Mouse (Mus musculus): ENCODE data around the gene Nudt16.
A peak's percentile ranks its signal among the peaks of the same experiment; 100 is the strongest.
"Not testable (repeated sequence)": the region's sequence is repeated elsewhere in the genome, so short reads cannot be mapped to it uniquely, and the experiment has no call there.

The Nudt16 gene

DNA sequence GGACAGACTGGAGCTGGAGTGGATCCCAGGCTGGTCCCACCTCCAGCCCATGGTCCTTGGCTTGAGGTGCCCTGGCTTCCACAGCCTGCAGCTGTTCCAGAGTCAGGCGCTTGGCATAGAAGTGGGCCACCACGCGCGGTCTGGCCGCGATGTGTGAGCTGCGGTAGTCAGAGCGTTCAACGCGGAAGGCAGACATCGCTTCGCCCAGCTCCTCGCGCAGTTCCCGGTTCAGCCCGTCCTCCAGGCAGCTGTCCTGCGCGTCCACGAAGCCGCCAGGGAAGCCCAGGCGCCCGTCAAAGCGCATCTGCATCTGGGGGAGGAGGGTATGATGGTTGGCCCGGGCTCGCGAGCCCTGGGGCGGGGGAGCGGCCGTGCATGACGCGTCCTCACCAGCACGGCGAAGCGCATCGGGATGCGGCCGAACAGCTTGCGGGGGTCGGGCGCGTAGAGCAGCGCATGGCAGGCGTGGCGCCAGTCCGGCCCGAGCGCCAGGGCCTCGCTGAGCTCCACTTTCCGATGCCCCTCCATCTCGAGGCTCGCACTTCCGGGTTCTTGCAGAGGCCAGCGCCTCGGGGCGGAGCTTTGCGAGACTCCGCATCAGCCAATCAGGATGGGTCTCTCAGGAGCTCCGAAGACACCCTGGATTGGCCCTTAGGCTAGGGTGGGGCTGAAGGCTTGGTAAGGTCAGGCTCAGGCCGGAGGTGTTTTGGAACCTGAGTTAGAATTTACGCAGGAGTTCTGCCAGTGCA lies at the start of gene Nudt16:
Gene Nudt16 (minus strand): TSS at position 572 of the 749 bp plus-strand sequence.
- peak; percentile 94 for DNase-seq (ENCODE audit: low read depth, low spot score)

DNA sequence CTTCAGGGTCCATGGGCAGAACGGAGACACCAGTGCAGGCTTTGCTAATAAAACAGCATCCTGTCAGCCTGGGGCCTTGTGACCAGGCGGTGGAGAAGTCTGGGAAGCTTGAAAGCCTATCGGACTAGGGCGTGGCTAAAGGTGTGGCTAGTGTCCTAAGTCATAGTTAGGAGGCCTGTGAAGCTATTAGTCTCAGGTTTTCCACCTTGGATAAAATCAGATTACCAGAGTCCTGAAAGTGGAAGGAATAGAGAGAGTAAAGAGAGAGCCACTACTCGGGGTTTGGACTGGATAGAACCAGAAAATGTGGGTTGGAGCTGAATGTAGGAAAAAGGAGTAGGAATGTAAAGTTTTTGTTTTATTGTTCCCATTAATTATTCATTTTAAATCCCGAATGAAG lies 13.4 kb upstream of the Nudt16 start, which contains the start of gene 1700080E11Rik:
Gene 1700080E11Rik (minus strand): TSS at position 101 of the 400 bp plus-strand sequence.
- no peak for DNase-seq (ENCODE audit: low read depth, low spot score)

DNA sequence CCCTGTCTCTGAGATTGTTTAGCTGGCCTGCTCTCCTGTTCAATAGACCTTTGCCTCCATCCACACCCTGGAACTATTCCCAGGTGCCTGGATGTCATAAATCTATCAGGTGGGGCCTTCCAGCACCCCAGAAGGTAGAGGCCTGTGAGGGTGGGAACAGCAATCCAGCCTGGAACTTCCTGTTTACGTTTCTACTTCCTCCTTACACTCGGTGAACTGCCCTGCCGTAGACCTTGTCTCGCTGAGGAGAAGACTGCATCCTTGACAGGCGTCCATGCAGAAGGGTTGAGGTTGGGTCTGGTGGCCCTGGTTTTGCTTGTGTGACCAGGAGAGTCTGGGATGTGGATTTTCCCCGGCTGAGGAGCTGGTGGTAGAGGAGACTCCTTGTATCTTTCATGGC lies 7.6 kb upstream of the Nudt16 start:
- no peak for DNase-seq (ENCODE audit: low read depth, low spot score)

DNA sequence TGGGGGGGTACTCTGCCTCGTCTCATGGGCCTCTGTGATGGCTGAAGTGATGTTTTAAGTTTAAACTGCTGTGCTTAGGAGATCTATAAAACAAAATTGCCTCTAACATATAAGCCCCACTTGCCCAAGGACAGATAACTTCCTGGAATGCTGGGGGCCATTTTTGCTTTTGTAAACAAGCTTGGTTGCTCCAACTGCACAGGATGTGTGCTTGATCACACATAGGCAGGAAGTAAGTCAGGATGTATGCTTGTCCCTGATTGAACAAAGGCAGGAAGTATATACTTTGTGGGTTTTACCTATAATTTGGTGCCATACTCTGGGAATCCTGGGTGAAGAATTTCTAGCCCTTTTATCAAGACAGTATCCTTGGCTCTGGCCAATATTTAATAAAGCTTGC lies 4.8 kb upstream of the Nudt16 start:
- DNase-seq (ENCODE audit: low read depth, low spot score) = no peak

DNA sequence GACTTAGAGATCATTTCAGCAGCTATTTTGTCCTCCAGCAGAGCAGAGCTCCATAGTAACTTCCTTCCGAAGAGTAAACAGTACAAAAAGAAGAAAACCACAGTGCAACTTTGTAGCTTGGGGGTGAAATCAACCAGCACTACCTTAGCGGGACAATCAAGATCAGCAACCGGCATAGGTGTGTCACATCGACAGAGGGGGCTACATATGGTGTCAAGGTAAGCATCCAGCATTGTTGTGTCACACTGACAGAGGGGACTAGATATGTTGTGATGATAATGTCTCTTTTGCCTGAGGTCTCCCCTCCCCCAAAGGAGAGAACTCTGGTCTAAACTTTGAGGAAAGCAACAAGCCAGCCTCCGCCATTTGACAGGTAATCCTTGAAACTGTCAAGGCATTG lies 2.9 kb upstream of the Nudt16 start:
- no peak for DNase-seq (ENCODE audit: low read depth, low spot score)

DNA sequence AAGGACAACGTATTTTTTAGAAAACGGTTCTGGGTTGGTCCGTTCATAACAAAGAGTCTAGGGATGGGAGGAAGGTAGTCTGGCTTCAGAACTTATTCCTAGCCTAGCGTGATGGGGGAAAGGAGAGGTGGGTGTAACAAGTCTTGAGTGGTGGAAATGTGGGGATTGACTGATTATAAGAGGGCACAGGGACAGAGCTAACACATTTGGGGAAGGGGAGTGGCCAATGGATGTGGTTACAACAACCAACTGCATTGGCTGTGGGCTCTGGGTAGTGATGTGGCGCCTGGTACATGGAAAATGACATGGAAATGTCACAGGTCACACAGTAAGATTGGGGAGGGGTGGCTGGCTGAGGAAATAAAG lies 361 bp upstream of the Nudt16 start:
- DNase-seq (ENCODE audit: low read depth, low spot score) = no peak

DNA sequence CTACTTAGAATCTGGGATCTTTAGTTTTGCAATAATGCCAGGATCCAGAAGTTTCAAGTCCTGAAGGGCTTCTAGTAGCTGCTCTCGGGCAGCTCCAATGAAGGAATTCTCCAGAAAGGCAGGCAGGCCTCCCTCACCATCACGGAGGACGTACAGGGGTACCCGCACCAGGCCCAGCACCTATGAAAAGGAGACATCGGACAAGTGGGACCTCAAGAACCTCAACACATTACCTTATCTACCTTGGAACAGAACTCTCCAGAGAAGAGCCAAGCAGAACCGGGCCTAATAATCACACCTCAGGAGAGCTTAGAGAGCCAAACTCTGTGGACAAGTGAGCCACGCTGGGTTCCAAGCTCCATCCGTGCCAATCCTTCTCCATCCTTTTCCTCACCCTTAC lies 1.3 kb downstream of the Nudt16 start:
- no peak for DNase-seq (ENCODE audit: low read depth, low spot score)

DNA sequence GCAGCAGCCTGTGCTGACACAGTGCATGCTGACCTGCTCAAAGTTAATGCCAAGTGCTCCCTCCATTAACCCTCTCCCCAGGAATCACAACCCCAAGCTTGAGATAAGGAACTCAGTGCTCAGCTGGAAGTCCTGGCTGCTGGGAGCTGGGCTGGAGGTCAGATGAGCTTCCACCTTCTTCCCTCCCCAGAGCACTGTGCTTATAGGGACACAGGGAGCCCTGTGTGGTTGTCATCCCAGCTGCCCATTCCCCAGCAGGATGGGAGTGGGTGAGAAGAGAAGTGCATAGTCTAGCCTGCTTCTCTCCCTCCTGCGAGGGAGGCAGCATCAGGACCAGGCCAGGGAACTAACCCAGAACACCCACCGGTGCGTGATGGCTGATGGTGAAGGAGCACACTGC lies 6.4 kb downstream of the Nudt16 start:
- not testable (repeated sequence) for DNase-seq (ENCODE audit: low read depth, low spot score)

DNA sequence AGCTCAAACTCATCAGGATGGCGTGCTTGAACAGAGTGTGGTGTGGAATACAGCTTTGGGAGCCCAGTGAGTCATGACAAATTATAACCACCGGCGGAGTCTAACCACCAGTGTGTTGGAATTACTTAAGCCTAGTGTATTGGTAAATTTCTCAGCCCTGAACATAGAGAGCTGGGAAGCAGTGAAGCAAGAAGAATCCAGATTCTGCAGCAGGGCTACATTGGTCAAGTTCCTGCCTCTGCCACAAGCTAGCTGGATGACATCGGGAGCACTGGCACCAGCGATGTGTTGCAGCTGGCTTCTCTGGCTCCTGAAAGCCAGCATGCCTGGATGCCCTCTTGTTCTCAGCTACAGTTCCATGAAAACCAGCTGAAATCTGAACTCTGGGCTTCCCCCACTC lies 27.7 kb downstream of the Nudt16 start:
- no peak for DNase-seq (ENCODE audit: low read depth, low spot score)

DNA sequence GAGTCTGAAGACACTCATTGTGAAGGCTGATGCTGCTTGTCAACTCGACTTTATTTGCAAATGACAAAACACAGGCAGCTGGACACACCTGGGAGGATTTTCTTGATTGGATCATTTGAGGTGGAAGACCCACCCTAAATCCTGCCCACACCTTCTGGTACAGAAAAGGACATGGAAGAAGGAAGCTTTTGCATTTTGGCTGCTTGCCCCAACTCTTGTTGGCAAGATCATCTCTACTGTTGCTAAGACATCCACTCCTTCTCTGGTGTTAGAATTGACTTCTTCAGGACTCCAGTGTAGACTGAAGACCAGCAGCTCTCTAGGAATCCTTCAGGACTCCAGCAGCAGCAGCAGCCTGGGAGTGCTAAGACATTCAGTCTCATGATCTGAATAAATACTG lies 29.7 kb downstream of the Nudt16 start:
- DNase-seq (ENCODE audit: low read depth, low spot score) = no peak

DNA sequence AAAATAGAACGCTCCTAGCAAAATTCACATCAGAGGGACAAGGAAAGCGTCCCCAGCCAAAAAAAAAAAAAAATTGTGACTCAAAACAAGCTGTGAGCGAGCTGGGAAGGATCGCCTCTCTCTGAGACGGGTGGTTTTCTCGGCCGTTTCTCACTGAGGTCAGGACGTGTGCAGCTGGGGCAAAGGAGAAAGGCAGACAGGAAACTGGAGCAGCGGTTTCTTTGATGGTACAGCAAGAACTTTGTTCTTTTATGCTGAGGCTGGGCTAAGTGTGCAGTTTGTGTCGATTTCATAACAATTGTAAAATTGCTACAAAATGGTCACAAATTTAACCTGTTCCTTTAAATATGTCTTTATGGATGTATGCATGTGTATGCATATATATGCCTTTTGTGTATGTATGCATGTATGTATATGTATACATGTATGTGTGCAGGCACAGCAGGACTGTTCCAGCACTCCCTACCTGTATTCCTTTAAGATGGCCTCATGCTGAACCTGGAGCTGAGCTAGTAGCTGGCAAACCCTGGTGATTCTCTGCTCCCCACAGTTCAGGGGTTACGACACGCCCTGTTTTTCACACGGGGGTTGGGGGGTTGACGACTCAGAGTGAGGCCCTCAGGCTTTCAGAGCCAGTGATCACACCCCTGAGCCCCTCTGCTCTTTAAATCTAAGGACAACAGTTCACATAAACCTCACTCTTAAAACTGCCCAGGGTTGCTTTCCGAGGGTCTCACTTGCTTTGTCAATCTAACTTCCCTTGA lies 30.6 kb downstream of the Nudt16 start:
- DNase-seq (ENCODE audit: low read depth, low spot score) = no peak

DNA sequence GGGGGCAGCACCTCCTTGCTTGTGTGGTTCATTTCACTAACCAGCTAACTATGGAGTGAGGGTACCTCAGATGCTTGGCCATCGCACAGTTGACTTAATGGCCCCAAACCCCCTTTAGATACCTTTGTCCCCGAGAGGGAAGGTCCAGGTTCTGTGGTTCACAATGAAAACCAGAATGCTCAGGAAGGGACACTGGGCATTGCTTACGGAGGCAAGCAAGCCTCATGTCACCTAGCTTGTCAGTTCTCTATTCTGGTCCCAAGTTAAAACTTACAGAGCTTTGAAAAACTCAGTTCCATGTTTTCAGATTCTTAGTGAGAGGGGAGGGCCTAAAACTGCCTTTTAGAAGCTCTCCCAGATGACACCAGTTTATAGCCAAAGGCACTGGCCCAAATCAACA lies 51.4 kb downstream of the Nudt16 start:
- DNase-seq (ENCODE audit: low read depth, low spot score) = no peak

Measured in R1 (cell line).